Mouse (Mus musculus) megakaryocyte, embryonic 14.5 days (primary cell): ENCODE data around the gene Plxna1.

ENCODE experiments used
- FLI1 ChIP-seq: IDR thresholded peaks from 2 replicates; pipeline ENCODE4 v1.6.1; 2012; ENCODE audit warnings: low read length, inconsistent platforms, mixed read lengths
- GATA1 ChIP-seq: IDR thresholded peaks from 3 replicates; pipeline ENCODE4 v1.6.1; 2012; ENCODE audit warnings: mixed read lengths, low read length, inconsistent platforms, borderline replicate concordance

GRCm38 (mm10) chr6:89350520-89350919 lies 11.9 kb downstream of the Plxna1 start:
- no peak for TF ChIP-seq GATA1
- no peak for TF ChIP-seq FLI1
